Mouse (Mus musculus): ENCODE data around the gene Gsdma. TPM values are rescaled to one million over a fixed set of nuclear protein-coding genes. Genes with fewer than 3 reads are reported as not detected.
"Not testable (repeated sequence)": the region's sequence is repeated elsewhere in the genome, so short reads cannot be mapped to it uniquely, and the experiment has no call there.

The Gsdma gene
- polyA plus RNA-seq, 1 experiment, result 0.22 TPM

DNA sequence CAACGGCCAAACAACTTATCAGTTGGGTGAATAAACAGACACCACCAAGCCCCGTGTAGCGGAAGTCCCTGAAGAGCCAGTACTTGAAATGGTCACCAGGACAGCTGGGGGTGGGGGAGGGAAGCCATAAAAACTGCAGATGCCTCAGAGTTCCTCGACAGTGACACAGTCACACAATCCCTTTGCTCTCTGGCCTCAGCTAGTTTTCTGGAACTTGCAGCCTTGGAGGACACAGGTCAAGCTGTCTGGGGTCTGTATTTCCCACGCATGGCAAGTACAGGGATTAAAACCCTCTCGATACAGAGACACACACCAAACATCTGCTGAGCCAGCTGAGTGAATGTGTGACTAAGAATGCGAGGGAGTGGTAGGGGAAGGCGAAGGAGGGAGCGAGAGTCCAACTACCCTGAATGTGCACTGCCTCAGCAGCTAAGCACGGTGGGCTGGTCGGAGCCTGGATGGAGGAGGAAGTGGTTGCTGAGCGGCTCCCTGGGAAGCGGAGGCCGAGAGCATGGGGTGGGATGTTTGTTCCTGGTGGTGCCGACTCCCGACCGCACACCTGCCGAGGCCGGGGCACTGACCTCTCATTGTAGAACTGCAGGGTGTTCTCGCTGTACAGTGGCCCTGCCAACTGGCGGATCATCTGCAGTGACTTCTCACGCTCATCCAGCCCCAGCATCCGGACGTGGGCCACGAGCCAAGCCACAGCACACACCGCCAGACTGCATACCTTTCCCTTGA lies 45.0 kb downstream of the Gsdma start:
- H3K27ac ChIP-seq (ENCODE audit: insufficient read depth, low read length), result no peak overlapping the region
- H3K27me3 ChIP-seq (ENCODE audit: control insufficient read depth, insufficient read depth, low read length, poor library complexity, severe bottlenecking), result no peaks in the 10 kb centered on the region
- H3K4me1 ChIP-seq (ENCODE audit: control insufficient read depth, insufficient read depth, low read length), result no peaks in the 10 kb centered on the region
- H3K9ac ChIP-seq (ENCODE audit: low read depth, poor library complexity, severe bottlenecking), result no peak overlapping the region
- H3K36me3 ChIP-seq (ENCODE audit: control insufficient read depth, insufficient read depth, low read length, poor library complexity, severe bottlenecking), result no peaks in the 10 kb centered on the region; the same call in 1 of the 2 replicates
- H3K9me3 ChIP-seq (replicated peaks; ENCODE audit: control insufficient read depth, insufficient read depth, low read length, poor library complexity, severe bottlenecking), result no peaks in the 10 kb centered on the region
- TF ChIP-seq CTCF (IDR thresholded peaks at IDR 0.05; ENCODE audit: low read depth, low read length), result no peak
- TF ChIP-seq POLR2A (IDR thresholded peaks at IDR 0.05; ENCODE audit: insufficient read depth, low read length), result no peak
- TF ChIP-seq EP300 (IDR thresholded peaks at IDR 0.05; ENCODE audit: insufficient read depth, low read depth, low read length), result no peak
- H3K4me3 ChIP-seq (ENCODE audit: low read depth, low read length), result no peak overlapping the region

DNA sequence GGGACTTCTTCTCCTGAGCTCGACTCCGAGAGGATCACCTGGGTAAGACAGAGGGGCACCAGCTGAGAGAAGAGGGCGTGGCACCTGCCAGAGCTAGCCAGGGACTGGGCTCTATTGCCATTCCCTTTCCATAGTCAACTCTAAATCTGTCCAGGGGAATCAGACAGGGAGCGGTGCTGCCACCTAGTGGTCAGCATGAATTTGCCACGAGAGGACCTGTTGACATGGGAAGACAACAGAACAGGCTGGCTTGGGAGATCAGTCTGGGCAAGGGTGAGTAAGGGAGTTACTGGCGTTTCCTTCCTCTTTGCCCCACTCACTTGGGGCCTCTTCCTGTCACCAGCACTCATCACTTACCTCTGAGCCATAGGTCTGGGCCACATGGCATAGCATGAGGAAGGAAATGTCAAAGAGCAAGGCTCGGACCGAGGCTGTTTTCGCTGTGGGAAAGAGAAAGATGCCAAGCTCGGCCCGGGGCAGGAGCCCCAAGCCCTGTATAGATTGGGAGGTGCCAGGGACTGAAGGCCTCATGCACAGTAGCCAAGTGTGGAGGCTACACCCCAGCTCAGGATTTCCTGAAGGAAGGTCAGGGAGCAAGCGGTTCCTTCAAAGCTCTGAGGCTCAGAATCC lies 46.4 kb downstream of the Gsdma start:
- TF ChIP-seq CTCF (IDR thresholded peaks at IDR 0.05; ENCODE audit: low read depth, low read length) (peak; percentile 95), POLR2A (IDR thresholded peaks at IDR 0.05; ENCODE audit: insufficient read depth, low read length) (no peak), EP300 (IDR thresholded peaks at IDR 0.05; ENCODE audit: insufficient read depth, low read depth, low read length) (no peak)
- H3K27me3 ChIP-seq (ENCODE audit: control insufficient read depth, insufficient read depth, low read length, poor library complexity, severe bottlenecking), result no peaks in the 10 kb centered on the region
- H3K9ac ChIP-seq (ENCODE audit: low read depth, poor library complexity, severe bottlenecking), result no peak overlapping the region
- peak overlapping the region; percentile 31; the same call in 1 of the 2 replicates for H3K27ac ChIP-seq (ENCODE audit: insufficient read depth, low read length)
- H3K36me3 ChIP-seq (ENCODE audit: control insufficient read depth, insufficient read depth, low read length, poor library complexity, severe bottlenecking), result no peaks in the 10 kb centered on the region; the same call in 1 of the 2 replicates
- no peaks in the 10 kb centered on the region for H3K4me1 ChIP-seq (ENCODE audit: control insufficient read depth, insufficient read depth, low read length)
- H3K4me3 ChIP-seq (ENCODE audit: low read depth, low read length), result no peak overlapping the region
- H3K9me3 ChIP-seq (replicated peaks; ENCODE audit: control insufficient read depth, insufficient read depth, low read length, poor library complexity, severe bottlenecking), result no peaks in the 10 kb centered on the region

DNA sequence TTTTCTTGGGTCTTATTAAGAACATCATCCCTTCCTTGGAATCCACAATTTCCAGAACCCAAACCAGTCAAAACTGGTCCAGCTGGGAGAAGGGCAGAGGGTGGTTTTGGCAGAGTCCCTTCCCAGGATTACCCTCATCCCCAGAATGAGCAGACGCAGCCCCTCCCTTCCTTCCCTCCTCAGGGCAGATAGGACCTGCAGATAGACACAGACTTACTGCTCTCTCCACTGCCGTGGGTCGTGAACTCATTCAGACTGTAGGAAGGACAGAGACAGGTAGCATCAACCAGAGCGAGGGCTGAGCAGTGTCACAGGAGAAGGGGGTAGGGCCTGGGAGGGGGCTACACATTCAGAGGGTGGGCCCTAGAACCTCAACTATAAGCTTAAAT lies 46.9 kb downstream of the Gsdma start:
- Histone ChIP-seq H3K4me3 (ENCODE audit: low read depth, low read length) (no peak overlapping the region), H3K36me3 (ENCODE audit: control insufficient read depth, insufficient read depth, low read length, poor library complexity, severe bottlenecking) (no peaks in the 10 kb centered on the region; the same call in 1 of the 2 replicates), H3K27ac (ENCODE audit: insufficient read depth, low read length) (peak overlapping the region; percentile 31; the same call in 1 of the 2 replicates), H3K9ac (ENCODE audit: low read depth, poor library complexity, severe bottlenecking) (no peak overlapping the region), H3K27me3 (ENCODE audit: control insufficient read depth, insufficient read depth, low read length, poor library complexity, severe bottlenecking) (no peaks in the 10 kb centered on the region), H3K4me1 (ENCODE audit: control insufficient read depth, insufficient read depth, low read length) (no peaks in the 10 kb centered on the region), H3K9me3 (replicated peaks; ENCODE audit: control insufficient read depth, insufficient read depth, low read length, poor library complexity, severe bottlenecking) (no peaks in the 10 kb centered on the region)
- no peak for TF ChIP-seq CTCF (IDR thresholded peaks at IDR 0.05; ENCODE audit: low read depth, low read length)
- no peak for TF ChIP-seq POLR2A (IDR thresholded peaks at IDR 0.05; ENCODE audit: insufficient read depth, low read length)
- TF ChIP-seq EP300 (IDR thresholded peaks at IDR 0.05; ENCODE audit: insufficient read depth, low read depth, low read length), result no peak

DNA sequence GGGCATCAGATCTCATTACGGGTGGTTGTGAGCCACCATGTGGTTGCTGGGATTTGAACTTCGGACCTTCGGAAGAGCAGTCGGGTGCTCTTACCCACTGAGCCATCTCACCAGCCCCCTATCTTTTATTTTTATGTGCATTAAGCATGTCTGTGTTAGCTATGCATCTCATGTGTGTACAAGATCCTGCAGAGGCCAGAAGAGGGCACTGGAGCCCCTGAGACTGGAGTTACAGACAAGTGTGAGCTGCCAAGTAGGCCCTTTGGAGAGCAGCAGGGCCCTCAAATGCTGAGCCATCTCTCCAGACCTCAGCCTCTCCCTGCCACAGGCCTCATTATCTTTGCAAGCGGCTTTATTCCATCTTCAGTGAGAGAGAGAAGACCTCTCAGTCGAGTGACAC lies 47.9 kb downstream of the Gsdma start:
- H3K4me3 ChIP-seq (ENCODE audit: low read depth, low read length); H3K36me3 ChIP-seq (ENCODE audit: control insufficient read depth, insufficient read depth, low read length, poor library complexity, severe bottlenecking); H3K27me3 ChIP-seq (ENCODE audit: control insufficient read depth, insufficient read depth, low read length, poor library complexity, severe bottlenecking); H3K9me3 ChIP-seq (replicated peaks; ENCODE audit: control insufficient read depth, insufficient read depth, low read length, poor library complexity, severe bottlenecking); H3K4me1 ChIP-seq (ENCODE audit: control insufficient read depth, insufficient read depth, low read length); H3K27ac ChIP-seq (ENCODE audit: insufficient read depth, low read length); H3K9ac ChIP-seq (ENCODE audit: low read depth, poor library complexity, severe bottlenecking): not testable (repeated sequence)
- peak; percentile 34 for TF ChIP-seq CTCF (IDR thresholded peaks at IDR 0.05; ENCODE audit: low read depth, low read length)

- Histone ChIP-seq H3K9ac (ENCODE audit: low read depth, poor library complexity, severe bottlenecking) (no peak overlapping the region), H3K4me3 (ENCODE audit: low read depth, low read length) (no peak overlapping the region), H3K9me3 (replicated peaks; ENCODE audit: control insufficient read depth, insufficient read depth, low read length, poor library complexity, severe bottlenecking) (no peaks in the 10 kb centered on the region), H3K4me1 (ENCODE audit: control insufficient read depth, insufficient read depth, low read length) (no peaks in the 10 kb centered on the region), H3K36me3 (ENCODE audit: control insufficient read depth, insufficient read depth, low read length, poor library complexity, severe bottlenecking) (no peaks in the 10 kb centered on the region; the same call in 1 of the 2 replicates), H3K27me3 (ENCODE audit: control insufficient read depth, insufficient read depth, low read length, poor library complexity, severe bottlenecking) (no peaks in the 10 kb centered on the region), H3K27ac (ENCODE audit: insufficient read depth, low read length) (no peak overlapping the region)
- TF ChIP-seq EP300 (IDR thresholded peaks at IDR 0.05; ENCODE audit: insufficient read depth, low read depth, low read length) (no peak), CTCF (IDR thresholded peaks at IDR 0.05; ENCODE audit: low read depth, low read length) (no peak), POLR2A (IDR thresholded peaks at IDR 0.05; ENCODE audit: insufficient read depth, low read length) (no peak)
Observed at GRCm38 (mm10) chr11:98713703-98714102, 49.6 kb downstream of the Gsdma start.

GRCm38 (mm10) chr11:98715946-98716345 lies 51.8 kb downstream of the Gsdma start:
- Histone ChIP-seq H3K36me3 (ENCODE audit: control insufficient read depth, insufficient read depth, low read length, poor library complexity, severe bottlenecking) (no peaks in the 10 kb centered on the region; the same call in 1 of the 2 replicates), H3K9ac (ENCODE audit: low read depth, poor library complexity, severe bottlenecking) (no peak overlapping the region), H3K4me1 (ENCODE audit: control insufficient read depth, insufficient read depth, low read length) (peaks cover 2% of the 10 kb centered on the region), H3K4me3 (ENCODE audit: low read depth, low read length) (no peak overlapping the region), H3K27ac (ENCODE audit: insufficient read depth, low read length) (no peak overlapping the region), H3K27me3 (ENCODE audit: control insufficient read depth, insufficient read depth, low read length, poor library complexity, severe bottlenecking) (no peaks in the 10 kb centered on the region), H3K9me3 (replicated peaks; ENCODE audit: control insufficient read depth, insufficient read depth, low read length, poor library complexity, severe bottlenecking) (no peaks in the 10 kb centered on the region)
- TF ChIP-seq POLR2A (IDR thresholded peaks at IDR 0.05; ENCODE audit: insufficient read depth, low read length) (no peak), CTCF (IDR thresholded peaks at IDR 0.05; ENCODE audit: low read depth, low read length) (no peak), EP300 (IDR thresholded peaks at IDR 0.05; ENCODE audit: insufficient read depth, low read depth, low read length) (no peak)

Measured in ES-Bruce4 (cell line).